In the genomic region with DNA sequence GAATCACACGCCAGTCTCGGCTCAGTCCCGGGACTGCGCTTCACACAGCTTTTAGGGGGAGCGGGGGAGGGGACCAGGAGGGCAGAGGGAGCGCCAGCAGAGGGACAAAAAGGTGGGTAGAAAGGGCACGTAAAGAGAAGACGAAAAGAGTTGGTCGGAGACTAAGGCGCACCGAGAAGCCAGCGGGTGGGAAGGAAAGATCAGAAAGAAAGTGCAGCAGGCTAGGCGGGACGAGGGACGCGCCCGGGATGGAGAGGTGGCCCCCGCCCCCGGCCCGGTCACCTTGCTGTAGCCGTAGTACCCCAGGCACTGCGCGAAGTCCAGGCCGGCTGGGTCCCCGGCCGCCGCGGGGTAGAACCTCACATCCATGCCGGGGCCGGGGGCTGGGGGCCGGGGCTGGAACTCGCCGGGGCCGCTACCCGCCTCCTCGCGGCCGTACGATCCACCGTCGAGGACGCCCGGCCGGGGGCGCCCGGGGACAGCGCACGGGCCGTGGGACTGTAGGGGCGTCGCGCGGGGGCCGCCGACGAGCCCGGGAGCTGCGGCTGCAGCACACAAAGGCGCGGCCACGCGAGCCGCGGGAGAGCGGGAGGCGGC, we compare ENCODE assay signal across 8 mouse cellular contexts. TPM values are rescaled to one million over a fixed set of nuclear protein-coding genes. Genes with fewer than 3 reads are reported as not detected.
A peak's percentile ranks its signal among the peaks of the same experiment; 100 is the strongest.
DNase-seq lines count a peak whose midpoint lies in the region; ATAC-seq and TF ChIP-seq lines count a peak whose summit lies in the region.

No protein-coding gene starts in this region.

- 1% methylated on average over 61 of the region's 66 CpGs for WGBS in heart, postnatal 0 days
- WGBS in limb, embryonic 14.5 days: under 1% methylated on average over 17 of the region's 66 CpGs
- under 1% methylated on average over 55 of the region's 66 CpGs for WGBS in midbrain, postnatal 0 days

- H3K27ac ChIP-seq in heart, postnatal 0 days (ENCODE audit: low read depth): peak overlapping the region; percentile 90
- H3K27ac ChIP-seq in limb, embryonic 14.5 days (replicated peaks; ENCODE audit: low read depth, low read length): peak overlapping the region; percentile 78
- peak overlapping the region; percentile 89 for H3K27ac ChIP-seq in midbrain, postnatal 0 days (ENCODE audit: low read depth, low read length)

- H3K4me2 ChIP-seq in heart, postnatal 0 days (ENCODE audit: low read depth, low read length): peak overlapping the region; percentile 88
- H3K4me2 ChIP-seq in limb, embryonic 14.5 days (replicated peaks; ENCODE audit: low read depth, low read length, severe bottlenecking): peak overlapping the region; percentile 53
- H3K4me2 ChIP-seq in midbrain, postnatal 0 days (ENCODE audit: low read depth, low read length, poor library complexity, severe bottlenecking): peak overlapping the region; percentile 79

- peak overlapping the region; percentile 86 for H3K4me3 ChIP-seq in heart, postnatal 0 days (ENCODE audit: low read depth, low read length)
- H3K4me3 ChIP-seq in limb, embryonic 14.5 days (replicated peaks; ENCODE audit: low read length): peak overlapping the region; percentile 65
- peak overlapping the region; percentile 82 for H3K4me3 ChIP-seq in midbrain, postnatal 0 days (ENCODE audit: low read depth, low read length)

- TF ChIP-seq CTCF in heart, postnatal 0 days (IDR thresholded peaks at IDR 0.05; ENCODE audit: low read depth): no peak
- no peak; the same call in 1 of the 2 replicates for TF ChIP-seq CTCF in midbrain, postnatal 0 days (IDR thresholded peaks at IDR 0.05)

- TF ChIP-seq POLR2A in limb, embryonic 14.5 days (IDR thresholded peaks at IDR 0.05; ENCODE audit: borderline replicate concordance, extremely low read depth, insufficient read depth, insufficient read length): no peak

- ATAC-seq in heart, postnatal 0 days (ENCODE audit: insufficient read depth, low read depth): peak; percentile 58
- ATAC-seq in limb, embryonic 14.5 days (ENCODE audit: low FRiP score, low read depth): peak; percentile 47
- ATAC-seq in midbrain, postnatal 0 days (ENCODE audit: low FRiP score): peak; percentile 62
- ATAC-seq in inflammation-experienced regulatory T-cells, adult 6 months: no peak

- H3K27me3 ChIP-seq in heart, postnatal 0 days (ENCODE audit: control insufficient read depth, insufficient read depth, low read length): no peaks in the 10 kb centered on the region
- H3K27me3 ChIP-seq in limb, embryonic 14.5 days (ENCODE audit: control insufficient read depth, insufficient read depth, low read length): no peaks in the 10 kb centered on the region
- no peaks in the 10 kb centered on the region for H3K27me3 ChIP-seq in midbrain, postnatal 0 days (ENCODE audit: insufficient read depth, low read length)

- H3K9ac ChIP-seq in heart, postnatal 0 days (replicated peaks; ENCODE audit: low read depth, low read length): peak overlapping the region; percentile 90
- H3K9ac ChIP-seq in limb, embryonic 14.5 days (ENCODE audit: low read depth, low read length, severe bottlenecking): peak overlapping the region; percentile 85
- peak overlapping the region; percentile 95 for H3K9ac ChIP-seq in midbrain, postnatal 0 days (replicated peaks; ENCODE audit: low read length, poor library complexity, severe bottlenecking)

- no peaks in the 10 kb centered on the region for H3K36me3 ChIP-seq in heart, postnatal 0 days (replicated peaks; ENCODE audit: control insufficient read depth, insufficient read depth, low read length)
- no peaks in the 10 kb centered on the region for H3K36me3 ChIP-seq in limb, embryonic 14.5 days (ENCODE audit: control insufficient read depth, insufficient read depth, low read length)
- H3K36me3 ChIP-seq in midbrain, postnatal 0 days (ENCODE audit: insufficient read depth, low read length): no peaks in the 10 kb centered on the region

- no peaks in the 10 kb centered on the region for H3K4me1 ChIP-seq in heart, postnatal 0 days (ENCODE audit: control insufficient read depth, insufficient read depth)
- peaks cover 13% of the 10 kb centered on the region for H3K4me1 ChIP-seq in limb, embryonic 14.5 days (ENCODE audit: control insufficient read depth, insufficient read depth, low read length)
- no peaks in the 10 kb centered on the region for H3K4me1 ChIP-seq in midbrain, postnatal 0 days (ENCODE audit: insufficient read depth, low read length)

- H3K9me3 ChIP-seq in heart, postnatal 0 days (replicated peaks; ENCODE audit: control insufficient read depth, low read length): no peaks in the 10 kb centered on the region
- H3K9me3 ChIP-seq in limb, embryonic 14.5 days (ENCODE audit: control insufficient read depth, low read length): no peaks in the 10 kb centered on the region
- no peaks in the 10 kb centered on the region for H3K9me3 ChIP-seq in midbrain, postnatal 0 days (ENCODE audit: low read length)

- peak; percentile 24 to 45 for DNase-seq in layer of hippocampus, postnatal 10 days (ENCODE audit: low spot score in 2 of 2)
- no peak for DNase-seq in layer of hippocampus, adult 11-12 months (ENCODE audit: low spot score)
- peak; percentile 63 for DNase-seq in embryo, embryonic 9.5 days (ENCODE audit: extremely low spot score)
- DNase-seq in heart, postnatal 0 days (ENCODE audit: low spot score): no peak
- peak; percentile 6 for DNase-seq in limb, embryonic 14.5 days (ENCODE audit: low spot score)
- DNase-seq in midbrain, postnatal 0 days (ENCODE audit: low spot score): peak; percentile 26
- no peak for DNase-seq in cerebellum, adult 9-10 months

- no peak for TF ChIP-seq EP300 in heart, postnatal 0 days (IDR thresholded peaks at IDR 0.05; ENCODE audit: low read depth)

RNA-seq across cellular contexts. Expression of gene Tox3, which starts 0.5 kb away (rescaled TPM):
- total RNA-seq in layer of hippocampus, postnatal 10 days (2021): 10 to 100 TPM in 1 of 2 experiments, 1 to 10 TPM in 1; 9.9 to 10.3 TPM
- total RNA-seq in heart, postnatal 0 days (2014; rRNA removed; ENCODE audit: low replicate concordance): 17.1 and 18.4 TPM in 2 replicates
- 7.1 and 8.4 TPM in 2 replicates for polyA plus RNA-seq in heart, postnatal 0 days (2015; fragmentation: Nextera tagmentation; extraction: Ambion mirVana)
- 16.4 and 23.1 TPM in 2 replicates for polyA plus RNA-seq in limb, embryonic 14.5 days (2012; rRNA removed)
- polyA plus RNA-seq in limb, embryonic 14.5 days (2014; fragmentation: Nextera tagmentation; extraction: Ambion mirVana): 9.8 and 13.0 TPM in 2 replicates
- 38.0 and 46.1 TPM in 2 replicates for total RNA-seq in midbrain, postnatal 0 days (2014; rRNA removed)
- polyA plus RNA-seq in midbrain, postnatal 0 days (2015; fragmentation: Nextera tagmentation; extraction: Ambion mirVana): 27.9 and 31.0 TPM in 2 replicates
- not detected for polyA plus RNA-seq in inflammation-experienced regulatory T-cells, adult 6 months (2017; shearing (Covaris generic))

Comparison
In these comparisons a context has a peak if more than half of its experiments do, and no peak if none do; other contexts are left out.
1. DNase-seq: peak in layer of hippocampus, postnatal 10 days (2 of 2), embryo, embryonic 9.5 days (single experiment), limb, embryonic 14.5 days (single experiment) and midbrain, postnatal 0 days (single experiment); none in layer of hippocampus, adult 11-12 months (single experiment), heart, postnatal 0 days (single experiment) and cerebellum, adult 9-10 months (single experiment).
2. Peak in every context shown above with its lines, with median percentiles within 50 percentile points of each other: H3K27ac ChIP-seq, H3K4me2 ChIP-seq, H3K4me3 ChIP-seq and H3K9ac ChIP-seq.